Mouse (Mus musculus): Measurements from ENCODE around the gene Atp6v0b. TPM values are rescaled to one million over a fixed set of nuclear protein-coding genes. Genes with fewer than 3 reads are reported as not detected.

Atp6v0b gene
- polyA plus RNA-seq, 1 experiment from 2014 or later, result 256 TPM

- peak within 1 kb of the TSS; percentile 75 for H3K4me3 ChIP-seq
- H3K36me3 ChIP-seq, result no peaks in the 10 kb centered on the region
- peaks cover 22% of the 10 kb centered on the region for H3K4me1 ChIP-seq
- no peak for ATAC-seq (ENCODE audit: low FRiP score, low read depth)
- H3K9me3 ChIP-seq, result no peaks in the 10 kb centered on the region
- H3K27ac ChIP-seq (replicated peaks), result peak within 1 kb of the TSS; percentile 78
- peaks cover 38% of the 10 kb centered on the region for H3K27me3 ChIP-seq
- H3K4me2 ChIP-seq (replicated peaks), result peak within 1 kb of the TSS; percentile 97
- H3K9ac ChIP-seq (replicated peaks), result peak within 1 kb of the TSS; percentile 86
- WGBS, result 22% methylated on average over 3 of the region's 3 CpGs
These were observed 52.7 kb downstream of the Atp6v0b start, which contains the start of gene Slc6a9 for GRCm38 (mm10) chr4:117834457-117834844. TSS of gene Slc6a9 (plus strand) at chr4:117834506.

Other genes with a start within 250 kb of the Atp6v0b start
- 67.5 and 72.1 TPM in 2 replicates for gene Dmap1, start 205.1 kb downstream of the Atp6v0b start, polyA plus RNA-seq (2016; fragmentation: Nextera tagmentation; extraction: Ambion mirVana)
- gene Gm12845, start 162.9 kb downstream of the Atp6v0b start, polyA plus RNA-seq (2016; fragmentation: Nextera tagmentation; extraction: Ambion mirVana), result not detected in 2 replicates
- not detected in 2 replicates for gene Klf17, start 121.7 kb downstream of the Atp6v0b start, polyA plus RNA-seq (2016; fragmentation: Nextera tagmentation; extraction: Ambion mirVana)
- 10.4 and 12.4 TPM in 2 replicates for gene Slc6a9, start 52.8 kb downstream of the Atp6v0b start, polyA plus RNA-seq (2016; fragmentation: Nextera tagmentation; extraction: Ambion mirVana)
- gene Ccdc24, start 14.8 kb downstream of the Atp6v0b start, polyA plus RNA-seq (2016; fragmentation: Nextera tagmentation; extraction: Ambion mirVana), result 2.2 and 2.4 TPM in 2 replicates
- 39.7 and 44.2 TPM in 2 replicates for gene B4galt2, start 3.8 kb downstream of the Atp6v0b start, polyA plus RNA-seq (2016; fragmentation: Nextera tagmentation; extraction: Ambion mirVana)
- gene Dph2, start 4.7 kb upstream of the Atp6v0b start, polyA plus RNA-seq (2016; fragmentation: Nextera tagmentation; extraction: Ambion mirVana), result 23.4 and 27.3 TPM in 2 replicates
- gene Ipo13, start 27.7 kb upstream of the Atp6v0b start, polyA plus RNA-seq (2016; fragmentation: Nextera tagmentation; extraction: Ambion mirVana), result 66.2 and 68.9 TPM in 2 replicates
- gene Artn, start 42.4 kb upstream of the Atp6v0b start, polyA plus RNA-seq (2016; fragmentation: Nextera tagmentation; extraction: Ambion mirVana), result 0.41 and 0.42 TPM in 2 replicates
- 9.0 and 10.9 TPM in 2 replicates for gene St3gal3, start 247.6 kb upstream of the Atp6v0b start, polyA plus RNA-seq (2016; fragmentation: Nextera tagmentation; extraction: Ambion mirVana)

All from midbrain, embryonic 12.5 days (tissue).